Mouse (Mus musculus) kidney, postnatal 4 days (tissue): Measurements from ENCODE around the gene Ruvbl2.
"Not testable (repeated sequence)": the region's sequence is repeated elsewhere in the genome, so short reads cannot be mapped to it uniquely, and the experiment has no call there.

ENCODE experiments used
- DNase-seq, 2 experiments: peaks; one replicate each; pipeline ENCODE4 v3.0.0; 2021; ENCODE audit warnings: mixed read lengths in 2 of 2

Ruvbl2 gene

GRCm38 (mm10) chr7:45437521-45438276 lies at the start of gene Ruvbl2:
Gene Ruvbl2 (minus strand): TSS chr7:45438096.
- DNase-seq: peak; percentile 50 to 61

- no peak for DNase-seq
Observed at GRCm38 (mm10) chr7:45486761-45487415, 49.0 kb upstream of the Ruvbl2 start, which contains the start of gene Gm45808. Gene Gm45808 (minus strand): TSS chr7:45486811.

- DNase-seq: no peak
Observed at GRCm38 (mm10) chr7:45486158-45486557, 48.3 kb upstream of the Ruvbl2 start.

GRCm38 (mm10) chr7:45484985-45485384 lies 47.1 kb upstream of the Ruvbl2 start:
- not testable (repeated sequence) for DNase-seq

- DNase-seq: no peak
Observed at GRCm38 (mm10) chr7:45482166-45482565, 44.3 kb upstream of the Ruvbl2 start.

GRCm38 (mm10) chr7:45481374-45481927 lies 43.6 kb upstream of the Ruvbl2 start, which contains the start of gene Tulp2:
Gene Tulp2 (plus strand): TSS chr7:45481877.
- DNase-seq: peak; percentile 73 to 79

- not testable (repeated sequence) for DNase-seq
Observed at GRCm38 (mm10) chr7:45480310-45480709, 42.4 kb upstream of the Ruvbl2 start.

GRCm38 (mm10) chr7:45478774-45479173 lies 40.9 kb upstream of the Ruvbl2 start:
- no peak for DNase-seq

- peak; percentile 76 to 81 for DNase-seq
Observed at GRCm38 (mm10) chr7:45477003-45477402, 39.1 kb upstream of the Ruvbl2 start.

GRCm38 (mm10) chr7:45476453-45476852 lies 38.6 kb upstream of the Ruvbl2 start:
- no peak for DNase-seq

- peak in 1 of 2 experiments; percentile 53 for DNase-seq
Observed at GRCm38 (mm10) chr7:45475291-45475969, 37.5 kb upstream of the Ruvbl2 start.

- DNase-seq: peak; percentile 90
Observed at GRCm38 (mm10) chr7:45470869-45471268, 33.0 kb upstream of the Ruvbl2 start.

GRCm38 (mm10) chr7:45467090-45467670 lies 29.3 kb upstream of the Ruvbl2 start:
- DNase-seq: no peak

GRCm38 (mm10) chr7:45466283-45467089 lies 28.6 kb upstream of the Ruvbl2 start, which contains the start of gene Bax:
Gene Bax (minus strand): TSS chr7:45466898.
- DNase-seq: peak; percentile 98

GRCm38 (mm10) chr7:45465549-45465948 lies 27.7 kb upstream of the Ruvbl2 start:
- DNase-seq: peak in 1 of 2 experiments; percentile 42

GRCm38 (mm10) chr7:45465112-45465511 lies 27.2 kb upstream of the Ruvbl2 start:
- DNase-seq: no peak

- no peak for DNase-seq
Observed at GRCm38 (mm10) chr7:45463987-45464778, 26.3 kb upstream of the Ruvbl2 start.

GRCm38 (mm10) chr7:45462868-45463267 lies 25.0 kb upstream of the Ruvbl2 start:
- DNase-seq: not testable (repeated sequence)

- DNase-seq: no peak
Observed at GRCm38 (mm10) chr7:45462325-45462724, 24.4 kb upstream of the Ruvbl2 start.

GRCm38 (mm10) chr7:45461781-45462180 lies 23.9 kb upstream of the Ruvbl2 start:
- DNase-seq: no peak

GRCm38 (mm10) chr7:45461326-45461725 lies 23.4 kb upstream of the Ruvbl2 start:
- DNase-seq: peak in 1 of 2 experiments; percentile 37
